Mouse (Mus musculus): Measurements from ENCODE around the gene Gm6614.
A peak's percentile ranks its signal among the peaks of the same experiment; 100 is the strongest.
"Not testable (repeated sequence)": the region's sequence is repeated elsewhere in the genome, so short reads cannot be mapped to it uniquely, and the experiment has no call there.

The Gm6614 gene

DNA sequence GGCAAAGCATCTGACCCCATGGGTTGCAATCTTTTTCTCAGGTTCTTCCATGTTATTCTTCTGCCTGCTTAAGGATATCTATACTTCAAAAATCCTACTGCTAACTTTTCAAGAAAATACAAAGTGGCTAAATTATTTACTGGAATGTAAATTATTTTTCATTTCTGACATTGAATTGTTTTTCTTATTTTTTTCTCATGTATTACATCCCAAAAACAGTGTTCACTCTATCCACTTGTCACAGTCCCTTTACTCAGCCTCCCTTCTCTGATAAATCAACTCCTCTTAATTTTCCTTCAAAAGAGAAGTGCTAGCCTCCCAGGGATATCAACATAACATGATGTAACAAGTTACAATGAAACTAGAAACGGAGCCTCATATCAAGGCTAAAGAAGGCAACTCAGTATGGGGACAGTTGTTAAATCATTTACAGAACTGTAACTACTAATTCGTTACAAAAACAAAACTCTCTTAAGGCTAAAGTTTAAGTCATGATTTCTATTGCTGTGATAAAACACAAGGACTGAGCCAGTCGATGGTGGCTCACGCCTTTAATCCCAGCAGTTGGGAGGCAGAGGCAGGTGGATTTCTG lies at the start of gene Gm6614:
Gene Gm6614 (minus strand): TSS at position 51 of the 592 bp plus-strand sequence.
- DNase-seq (ENCODE audit: low spot score): no peak

DNA sequence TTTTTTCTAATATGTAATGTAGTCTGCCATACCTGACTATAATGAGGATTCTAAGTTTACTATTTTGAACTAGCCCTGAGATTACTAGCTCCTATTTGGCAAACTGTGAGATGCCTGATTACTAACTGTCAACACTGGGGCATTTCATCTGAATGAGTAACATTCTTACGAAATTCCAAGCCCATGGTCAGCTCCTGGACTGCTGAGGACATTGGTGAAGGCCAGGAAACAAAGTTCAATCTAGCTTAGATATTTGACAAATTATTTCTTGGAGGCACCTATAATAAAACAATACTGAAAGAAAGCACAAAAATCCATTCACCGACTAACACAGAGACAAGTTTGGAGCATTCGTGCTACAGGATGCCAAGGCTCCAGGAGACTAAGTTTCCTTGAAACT lies 47.1 kb upstream of the Gm6614 start:
- DNase-seq (ENCODE audit: low spot score): not testable (repeated sequence)

- DNase-seq (ENCODE audit: low spot score): no peak
These were observed 36.5 kb upstream of the Gm6614 start for GRCm38 (mm10) chr6:142047689-142048088.

GRCm38 (mm10) chr6:142045746-142046145 lies 34.5 kb upstream of the Gm6614 start:
- DNase-seq (ENCODE audit: low spot score): no peak

- DNase-seq (ENCODE audit: low spot score): no peak
These were observed 30.7 kb upstream of the Gm6614 start for GRCm38 (mm10) chr6:142041896-142042295.

GRCm38 (mm10) chr6:142040306-142041175 lies 29.3 kb upstream of the Gm6614 start:
- peak; percentile 18 for DNase-seq (ENCODE audit: low spot score)

DNA sequence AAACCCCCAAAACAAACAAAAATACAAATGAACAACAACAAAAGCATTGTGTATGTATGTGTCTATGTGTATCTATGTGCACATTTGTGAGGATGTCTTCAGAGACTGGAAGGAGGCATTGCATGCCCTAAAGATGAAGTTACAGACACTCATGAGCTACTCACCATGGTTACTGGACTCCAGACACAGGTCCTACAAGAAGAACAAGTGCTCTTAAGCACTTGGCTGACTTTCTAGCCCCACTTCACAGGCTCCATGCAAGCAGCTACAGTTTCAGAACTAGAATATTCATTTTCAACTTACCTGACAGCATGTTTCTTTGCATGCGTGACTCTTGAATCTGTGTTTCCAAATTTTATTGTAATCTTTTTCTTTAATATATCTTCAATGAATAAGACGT lies 24.6 kb upstream of the Gm6614 start:
- peak; percentile 37 for DNase-seq (ENCODE audit: low spot score)

GRCm38 (mm10) chr6:142021671-142022070 lies 10.5 kb upstream of the Gm6614 start:
- no peak for DNase-seq (ENCODE audit: low spot score)

DNA sequence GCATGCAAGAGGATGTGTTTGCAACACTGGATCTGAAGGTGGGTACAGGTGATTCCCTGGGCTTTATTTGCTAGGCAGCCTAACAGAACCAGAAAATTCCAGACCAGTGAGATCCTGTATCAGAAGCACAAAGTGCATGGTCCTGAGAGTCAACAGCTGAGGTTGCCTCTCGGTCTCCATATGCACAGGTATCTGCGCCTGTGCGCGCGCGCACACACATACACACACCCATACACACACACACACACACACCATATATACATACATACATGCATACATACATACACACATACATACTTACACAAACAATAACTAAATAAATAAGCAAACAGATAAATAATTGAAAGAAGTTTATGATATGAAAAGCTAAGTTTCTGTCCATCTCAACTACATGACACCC lies 24.4 kb downstream of the Gm6614 start:
- no peak for DNase-seq (ENCODE audit: low spot score)

DNA sequence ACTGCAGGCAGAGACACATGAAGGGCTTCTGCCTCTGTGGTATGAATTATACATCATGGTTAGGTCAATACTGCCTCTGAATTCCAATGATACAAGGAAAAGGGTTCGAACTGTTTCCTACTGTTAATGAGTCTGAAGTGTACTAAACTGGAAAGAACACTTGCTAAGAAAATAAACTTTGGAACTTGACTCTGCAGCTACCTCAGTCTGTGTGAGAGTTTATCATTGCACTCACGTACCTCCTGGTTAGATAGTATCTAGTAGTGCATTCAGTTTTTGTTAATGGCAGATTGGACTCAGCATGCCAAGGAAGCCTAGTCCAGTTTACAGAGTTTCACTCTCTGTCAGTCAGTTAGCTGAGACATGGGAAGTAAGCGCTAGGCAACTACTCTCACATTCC lies 26.6 kb downstream of the Gm6614 start:
- DNase-seq (ENCODE audit: low spot score): no peak

DNA sequence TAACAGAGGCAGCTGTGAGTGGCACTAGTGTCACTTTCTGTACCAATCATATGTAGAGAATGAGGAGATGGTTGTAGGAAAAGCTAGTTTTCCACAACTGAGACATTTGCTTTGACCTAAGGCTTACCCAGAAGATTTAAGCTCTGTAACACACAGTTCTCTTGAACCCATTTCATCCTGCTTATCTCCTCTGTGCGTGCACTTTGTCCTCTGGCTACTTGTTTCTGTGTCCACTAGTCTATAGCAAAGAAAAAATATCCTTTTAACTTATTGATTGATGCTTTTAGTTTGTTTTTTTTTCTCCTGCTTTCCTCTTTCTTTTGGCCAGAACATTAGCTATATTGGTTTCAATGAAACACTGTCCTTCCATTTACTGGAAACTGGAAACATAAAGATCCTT lies 48.8 kb downstream of the Gm6614 start:
- no peak for DNase-seq (ENCODE audit: low spot score)

GRCm38 (mm10) chr6:141961861-141962260 lies 49.4 kb downstream of the Gm6614 start:
- DNase-seq (ENCODE audit: low spot score): no peak

GRCm38 (mm10) chr6:141960482-141960881 lies 50.7 kb downstream of the Gm6614 start:
- DNase-seq (ENCODE audit: low spot score): no peak

DNA sequence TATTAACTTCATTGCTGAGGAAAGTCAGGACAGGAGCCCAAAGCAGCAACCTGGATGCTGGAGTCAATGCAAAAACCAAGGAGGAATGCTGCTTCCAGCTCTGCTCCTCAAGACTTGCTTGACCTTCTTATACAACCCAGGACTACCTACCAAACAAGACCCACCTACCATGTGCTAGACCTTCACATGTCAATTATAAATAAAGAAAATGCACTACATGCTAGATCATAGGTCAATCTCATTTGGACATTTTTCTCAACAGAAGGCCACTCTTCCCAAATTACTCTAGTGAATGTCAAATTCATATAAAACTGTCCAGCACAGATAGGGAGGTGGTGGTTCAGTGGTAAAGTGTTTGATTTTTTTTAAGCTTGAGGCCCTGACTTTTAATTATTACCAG lies 64.4 kb downstream of the Gm6614 start, which contains the start of gene Slco1a1:
Gene Slco1a1 (minus strand): TSS at position 101 of the 400 bp plus-strand sequence.
- DNase-seq (ENCODE audit: low spot score): no peak

DNA sequence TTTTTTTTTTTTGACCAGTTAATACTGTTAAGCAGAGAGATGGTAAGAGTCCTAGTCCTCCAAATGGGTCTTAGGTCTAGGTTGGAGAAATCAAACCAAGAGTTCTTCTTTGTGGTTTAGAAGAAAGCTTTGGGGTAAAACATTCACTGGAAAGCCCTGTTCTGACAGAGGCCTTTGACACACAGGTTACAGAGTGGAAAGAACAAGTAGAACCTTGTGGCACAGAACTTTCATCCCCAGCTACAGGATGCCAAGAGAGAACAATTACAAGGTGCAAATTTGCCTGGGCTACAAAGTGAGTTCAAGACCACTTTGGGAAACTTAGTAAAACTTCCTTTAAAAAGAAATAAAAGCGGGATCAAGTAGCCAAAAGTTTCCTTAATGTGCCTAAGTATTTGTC lies 70.8 kb downstream of the Gm6614 start:
- DNase-seq (ENCODE audit: low spot score): no peak
